10 mouse cellular contexts compared by ENCODE assay signal in genomic region chr1:191193657-191194424, GRCm38 (mm10). TPM values are rescaled to one million over a fixed set of nuclear protein-coding genes. Genes with fewer than 3 reads are reported as not detected.
A peak's percentile ranks its signal among the peaks of the same experiment; 100 is the strongest.
DNase-seq lines count a peak whose midpoint lies in the region; ATAC-seq and TF ChIP-seq lines count a peak whose summit lies in the region.
"Had no signal": no experiment of that assay in that cellular context is flagged by ENCODE, and none has a peak within 500 bp of the region (broad histone marks: within the 10 kb centered on the region; RNA-seq: fewer than 3 reads in every experiment).

No protein-coding gene starts in this region.

- peak overlapping the region; percentile 24 for H3K4me3 ChIP-seq in bone marrow, adult 2 months (replicated peaks; ENCODE audit: control insufficient read depth, low read depth, low read length)
- no peak overlapping the region for H3K4me3 ChIP-seq in kidney, postnatal 0 days (replicated peaks; ENCODE audit: low read depth, low read length)
- no peak overlapping the region for H3K4me3 ChIP-seq in neural tube, embryonic 15.5 days (replicated peaks)

- no peak for TF ChIP-seq POLR2A in bone marrow, adult 2 months (IDR thresholded peaks at IDR 0.05; ENCODE audit: borderline replicate concordance, control insufficient read depth, low read depth, low read length)

- peak; percentile 71 for ATAC-seq in kidney, postnatal 0 days (replicated peaks; ENCODE audit: low FRiP score, low read depth)
- ATAC-seq in neural tube, embryonic 15.5 days (ENCODE audit: low FRiP score) = no peak
- ATAC-seq in erythroid progenitor cell, adult 5-6 weeks (replicated peaks; ENCODE audit: low FRiP score, poor library complexity, severe bottlenecking) = no peak

- peak; percentile 36 for DNase-seq in gastrocnemius, postnatal 14 days
- DNase-seq in gastrocnemius, adult 8-10 months (ENCODE audit: low spot score in 2 of 2) = no peak
- peak; percentile 78 for DNase-seq in A20 (ENCODE audit: low read depth, low spot score)
- peak; percentile 81 for DNase-seq in kidney, postnatal 0 days (ENCODE audit: low spot score)
- peak; percentile 26 for DNase-seq in skeletal muscle tissue, adult 2 months (ENCODE audit: low read depth, low spot score)

- 2% methylated on average over 14 of the region's 14 CpGs for WGBS in bone marrow, adult 2 months
- WGBS in kidney, postnatal 0 days = 9% methylated on average over 14 of the region's 14 CpGs
- 44% methylated on average over 14 of the region's 14 CpGs for WGBS in neural tube, embryonic 15.5 days

- H3K9me3 ChIP-seq in kidney, postnatal 0 days (replicated peaks; ENCODE audit: low read length) = no peaks in the 10 kb centered on the region
- no peaks in the 10 kb centered on the region for H3K9me3 ChIP-seq in neural tube, embryonic 15.5 days (replicated peaks)

- no peak overlapping the region for H3K9ac ChIP-seq in kidney, postnatal 0 days (ENCODE audit: low read depth, low read length)
- no peak overlapping the region for H3K9ac ChIP-seq in neural tube, embryonic 15.5 days (replicated peaks)

- peaks cover 7% of the 10 kb centered on the region for H3K4me1 ChIP-seq in bone marrow, adult 2 months (ENCODE audit: control insufficient read depth, insufficient read depth, low read length)
- 0 out of 2 replicates have a peak, but pooled peaks cover 4% of the 10 kb centered on the region for H3K4me1 ChIP-seq in kidney, postnatal 0 days (replicated peaks; ENCODE audit: insufficient read depth, low read length)
- H3K4me1 ChIP-seq in neural tube, embryonic 15.5 days = no peaks in the 10 kb centered on the region

- intact Hi-C loops in gastrocnemius, postnatal 14 days (cut with DNase I; ENCODE audit: low total_unique reads) = loop anchor here (10.0 kb wide), 1 partner anchor 81 kb away; no protein-coding TSS in a partner anchor

- H3K27me3 ChIP-seq in kidney, postnatal 0 days (ENCODE audit: insufficient read depth, low read length) = no peaks in the 10 kb centered on the region
- H3K27me3 ChIP-seq in neural tube, embryonic 15.5 days (replicated peaks) = peaks cover 14% of the 10 kb centered on the region

- H3K27ac ChIP-seq in bone marrow, adult 2 months (ENCODE audit: control insufficient read depth, insufficient read depth, low read depth, low read length, poor library complexity) = peak overlapping the region; percentile 54; the same call in 1 of the 2 replicates
- H3K27ac ChIP-seq in kidney, postnatal 0 days = no peak overlapping the region
- H3K27ac ChIP-seq in neural tube, embryonic 15.5 days (replicated peaks) = no peak overlapping the region

- TF ChIP-seq CTCF in bone marrow, adult 2 months (IDR thresholded peaks at IDR 0.05; ENCODE audit: control insufficient read depth, insufficient read depth, low read length) = peak; percentile 52; the same call in 1 of the 2 replicates
- peak; percentile 59 for TF ChIP-seq CTCF in kidney, postnatal 0 days (IDR thresholded peaks at IDR 0.05; ENCODE audit: low read depth)

- H3K4me2 ChIP-seq in kidney, postnatal 0 days (ENCODE audit: low read length) = peak overlapping the region; percentile 47
- no peak overlapping the region for H3K4me2 ChIP-seq in neural tube, embryonic 15.5 days

- H3K36me3 ChIP-seq in kidney, postnatal 0 days (ENCODE audit: insufficient read depth, low read length) = no peaks in the 10 kb centered on the region
- no peaks in the 10 kb centered on the region for H3K36me3 ChIP-seq in neural tube, embryonic 15.5 days

RNA-seq across cellular contexts. Expression of gene Atf3, which starts 24.0 kb away (rescaled TPM):
- total RNA-seq in gastrocnemius, postnatal 14 days (2021) = 10 to 100 TPM in 1 of 2 experiments, 1 to 10 TPM in 1; 4.2 to 12.3 TPM
- total RNA-seq in gastrocnemius, adult 8-10 months (2022) = 10 to 100 TPM in 1 of 4 experiments, 1 to 10 TPM in 3; 1.9 to 19.3 (median 7.4) TPM
- polyA plus RNA-seq in bone marrow, adult 2 months (2011; ENCODE audit: insufficient read depth, insufficient read length, low replicate concordance, missing spikeins) = 8.4 TPM in 1 of 2 replicates, not detected in the other
- 3.2 and 4.0 TPM in 2 replicates for polyA plus RNA-seq in kidney, postnatal 0 days (2015; fragmentation: Nextera tagmentation; extraction: Ambion mirVana)
- 1.8 and 1.9 TPM in 2 replicates for polyA plus RNA-seq in neural tube, embryonic 15.5 days (2015; fragmentation: Nextera tagmentation; extraction: Ambion mirVana)
- 3.8 and 4.3 TPM in 2 replicates for total RNA-seq in erythroid progenitor cell, adult 5-6 weeks (2015; ENCODE audit: low replicate concordance)
- 1.2 and 16.5 TPM in 2 replicates for total RNA-seq in erythroid progenitor cell, adult 5-6 weeks (2017; ENCODE audit: low replicate concordance)

RNA-seq across cellular contexts. Expression of gene Fam71a, which starts 29.2 kb away (rescaled TPM):
- total RNA-seq in gastrocnemius, postnatal 14 days (2021) = not detected
- total RNA-seq in gastrocnemius, adult 8-10 months (2022) = not detected
- polyA plus RNA-seq in bone marrow, adult 2 months (2011; ENCODE audit: insufficient read depth, insufficient read length, low replicate concordance, missing spikeins) = not detected in 2 replicates
- not detected in 2 replicates for polyA plus RNA-seq in kidney, postnatal 0 days (2015; fragmentation: Nextera tagmentation; extraction: Ambion mirVana)
- not detected in 2 replicates for polyA plus RNA-seq in neural tube, embryonic 15.5 days (2015; fragmentation: Nextera tagmentation; extraction: Ambion mirVana)
- total RNA-seq in erythroid progenitor cell, adult 5-6 weeks (2015; ENCODE audit: low replicate concordance) = not detected in 2 replicates
- total RNA-seq in erythroid progenitor cell, adult 5-6 weeks (2017; ENCODE audit: low replicate concordance) = not detected in 2 replicates
- total RNA-seq: adrenal gland, postnatal 36 days had no signal
- polyA plus RNA-seq: limb, embryonic 14.5 days had no signal

Comparison
In these comparisons a context has a peak if more than half of its experiments do, and no peak if none do; other contexts are left out.
1. DNase-seq: peak in gastrocnemius, postnatal 14 days (single experiment), A20 (single experiment), kidney, postnatal 0 days (single experiment) and skeletal muscle tissue, adult 2 months (single experiment); none in gastrocnemius, adult 8-10 months (0 of 2).